Mouse (Mus musculus): Measurements from ENCODE around the gene Nceh1. TPM values are rescaled to one million over a fixed set of nuclear protein-coding genes. Genes with fewer than 3 reads are reported as not detected.

Nceh1 gene
- total RNA-seq, 2 experiments from 2014 or later: 20.2 to 21.8 TPM

DNA sequence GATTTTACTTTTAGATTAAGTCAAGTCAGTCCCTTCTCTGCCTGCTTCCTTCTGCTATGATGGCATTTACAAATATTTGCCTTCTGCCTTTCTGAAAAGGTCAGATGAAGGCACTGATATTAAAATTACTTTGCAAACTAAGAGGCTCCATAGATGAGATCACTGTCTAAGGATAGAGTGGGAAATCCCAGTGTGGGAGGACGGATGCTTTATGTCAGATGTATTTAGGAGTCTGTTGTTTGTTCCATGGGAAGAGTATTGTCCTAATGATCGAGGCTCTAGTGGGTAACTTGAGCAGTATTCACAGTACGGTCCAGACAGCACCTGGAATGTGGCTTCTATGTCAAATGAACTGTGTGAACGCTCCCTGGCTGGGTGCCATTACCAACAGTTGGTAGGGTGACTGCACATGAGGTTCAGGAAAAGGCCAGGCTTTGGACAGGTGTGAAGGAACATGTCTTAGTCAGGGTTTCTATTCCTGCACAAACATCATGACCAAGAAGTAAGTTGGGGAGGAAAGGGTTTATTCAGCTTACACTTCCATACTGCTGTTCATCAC lies 143.9 kb downstream of the Nceh1 start:
- no peak for DNase-seq

DNA sequence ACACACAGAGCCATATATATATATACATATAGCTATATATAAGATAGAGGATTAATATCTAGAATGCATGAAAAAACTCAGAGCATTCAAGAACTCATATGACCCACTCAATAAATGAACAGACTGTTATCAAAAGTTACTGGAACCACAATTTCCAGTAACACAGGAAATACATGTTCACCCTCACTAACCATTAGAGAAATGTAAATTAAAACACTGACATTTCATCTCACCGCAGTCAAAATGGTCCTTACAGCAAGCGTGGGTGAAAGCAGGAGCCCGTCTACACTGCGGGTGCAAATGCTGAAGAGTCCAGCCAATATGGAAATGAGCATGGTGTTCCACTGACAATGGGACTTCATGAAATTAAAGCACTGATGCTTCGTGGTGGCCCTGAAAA lies 147.9 kb downstream of the Nceh1 start:
- no peak for DNase-seq

Other genes with a start within 250 kb of the Nceh1 start
- gene Ect2, start 29.1 kb upstream of the Nceh1 start, total RNA-seq (2021): under 1 TPM; 0.88 to 0.95 TPM
- gene Tnfsf10, start 134.1 kb downstream of the Nceh1 start, total RNA-seq (2021): 1 to 10 TPM; 3.0 to 3.9 TPM
- not detected for gene Ghsr, start 188.4 kb downstream of the Nceh1 start, total RNA-seq (2021)

Measured in gastrocnemius, postnatal 25 days (tissue).